Mouse (Mus musculus): ENCODE data around the gene Cox5b.

The Cox5b gene

GRCm38 (mm10) chr1:36683810-36684467, 7.3 kb upstream of the Cox5b start:
- peak; percentile 50 to 82 for DNase-seq (ENCODE audit: low spot score in 2 of 2)

GRCm38 (mm10) chr1:36690671-36691235, 496 bp upstream of the Cox5b start:
- no peak for DNase-seq (ENCODE audit: low spot score in 2 of 2)

GRCm38 (mm10) chr1:36694871-36695270, 3.6 kb downstream of the Cox5b start:
- DNase-seq (ENCODE audit: low spot score in 2 of 2), result no peak

GRCm38 (mm10) chr1:36696411-36696810, 5.2 kb downstream of the Cox5b start:
- DNase-seq (ENCODE audit: low spot score in 2 of 2), result no peak

- DNase-seq (ENCODE audit: low spot score in 2 of 2), result no peak
These were observed 5.8 kb downstream of the Cox5b start for GRCm38 (mm10) chr1:36697030-36697429.

- peak in 1 of 2 experiments; percentile 50 for DNase-seq (ENCODE audit: low spot score in 2 of 2)
These were observed 15.9 kb downstream of the Cox5b start for GRCm38 (mm10) chr1:36707166-36707565.

GRCm38 (mm10) chr1:36707797-36708196, 16.5 kb downstream of the Cox5b start:
- no peak for DNase-seq (ENCODE audit: low spot score in 2 of 2)

- DNase-seq (ENCODE audit: low spot score in 2 of 2), result no peak
These were observed 17.4 kb downstream of the Cox5b start for GRCm38 (mm10) chr1:36708626-36709025.

GRCm38 (mm10) chr1:36709055-36709853, 18.0 kb downstream of the Cox5b start:
- peak in 1 of 2 experiments; percentile 51 for DNase-seq (ENCODE audit: low spot score in 2 of 2)

- peak; percentile 94 to 98 for DNase-seq (ENCODE audit: low spot score in 2 of 2)
These were observed 18.6 kb downstream of the Cox5b start, which contains the start of gene 4933424G06Rik for GRCm38 (mm10) chr1:36709854-36710280. Gene 4933424G06Rik, plus strand, starts transcription at chr1:36710149.

- DNase-seq (ENCODE audit: low spot score in 2 of 2), result no peak
These were observed 19.9 kb downstream of the Cox5b start for GRCm38 (mm10) chr1:36711104-36711503.

GRCm38 (mm10) chr1:36714311-36714710, 23.1 kb downstream of the Cox5b start, which contains the start of gene Actr1b:
Gene Actr1b, minus strand, starts transcription at chr1:36714422.
- no peak for DNase-seq (ENCODE audit: low spot score in 2 of 2)

GRCm38 (mm10) chr1:36718786-36719185, 27.5 kb downstream of the Cox5b start:
- DNase-seq (ENCODE audit: low spot score in 2 of 2), result no peak

GRCm38 (mm10) chr1:36723146-36724056, 32.2 kb downstream of the Cox5b start:
- no peak for DNase-seq (ENCODE audit: low spot score in 2 of 2)

GRCm38 (mm10) chr1:36724057-36724431, 32.8 kb downstream of the Cox5b start:
- no peak for DNase-seq (ENCODE audit: low spot score in 2 of 2)

- peak; percentile 27 to 92 for DNase-seq (ENCODE audit: low spot score in 2 of 2)
These were observed 46.1 kb downstream of the Cox5b start for GRCm38 (mm10) chr1:36737300-36737699.

- DNase-seq (ENCODE audit: low spot score in 2 of 2), result no peak
These were observed 48.0 kb downstream of the Cox5b start for GRCm38 (mm10) chr1:36739231-36739630.

- no peak for DNase-seq (ENCODE audit: low spot score in 2 of 2)
These were observed 51.8 kb downstream of the Cox5b start for GRCm38 (mm10) chr1:36743046-36743445.
